Mouse (Mus musculus) forebrain, embryonic 13.5 days (tissue): ENCODE data around the gene Acadvl. TPM values are rescaled to one million over a fixed set of nuclear protein-coding genes. Genes with fewer than 3 reads are reported as not detected.
A peak's percentile ranks its signal among the peaks of the same experiment; 100 is the strongest.

Experiments used
- ATAC-seq: fragments of 200-750 bp; cut with Nextera tagmentation; 2 replicates; pipeline ENCODE4 v1.8.0; 2017
- H3K27ac ChIP-seq: fragments of 300-500 bp; sonication (generic); 2 replicates; pipeline ENCODE4 v1.5.1; 2015; ENCODE audit warnings: inconsistent platforms, mild to moderate bottlenecking, moderate library complexity
- H3K27me3 ChIP-seq: fragments of 300-500 bp; sonication (generic); 2 replicates; pipeline ENCODE4 v1.6.1; 2015; ENCODE audit warnings: mild to moderate bottlenecking, inconsistent platforms
- H3K36me3 ChIP-seq: fragments of 300-500 bp; sonication (generic); 2 replicates; pipeline ENCODE4 v1.6.1; 2015; ENCODE audit warnings: mild to moderate bottlenecking, inconsistent platforms; ENCODE audit not compliant: poor library complexity, severe bottlenecking
- H3K4me1 ChIP-seq: fragments of 300-500 bp; sonication (generic); 2 replicates; pipeline ENCODE4 v1.6.1; 2015; ENCODE audit warnings: inconsistent platforms
- H3K4me2 ChIP-seq: fragments of 300-500 bp; sonication (generic); 2 replicates; pipeline ENCODE4 v1.6.1; 2015; ENCODE audit warnings: inconsistent platforms, mild to moderate bottlenecking, moderate library complexity
- H3K4me3 ChIP-seq: fragments of 300-500 bp; sonication (generic); 2 replicates; pipeline ENCODE4 v1.5.1; 2015; ENCODE audit warnings: mild to moderate bottlenecking, inconsistent platforms
- H3K9ac ChIP-seq: fragments of 300-500 bp; sonication (generic); 2 replicates; pipeline ENCODE4 v1.6.1; 2015; ENCODE audit warnings: mild to moderate bottlenecking, inconsistent platforms
- H3K9me3 ChIP-seq: fragments of 300-500 bp; sonication (generic); replicated peaks from 2 replicates; pipeline ENCODE4 v1.6.1; 2016; ENCODE audit warnings: inconsistent platforms
- WGBS: fragments of 180-500 bp; shearing (Covaris S2); methylation state at CpG from one replicate; pipeline ENCODE4 v1.1.7; 2015; 5-methylcytosine and 5-hydroxymethylcytosine counted together
- polyA plus RNA-seq: library from polyadenylated mRNA; unstranded; fragments of >200 nt; fragmentation: Nextera tagmentation; extraction: Ambion mirVana; gene quantifications from 2 replicates; pipeline ENCODE4 v1.2.1, GENCODE M21; 2015

Acadvl gene
- polyA plus RNA-seq: 48.7 and 51.3 TPM in 2 replicates

DNA sequence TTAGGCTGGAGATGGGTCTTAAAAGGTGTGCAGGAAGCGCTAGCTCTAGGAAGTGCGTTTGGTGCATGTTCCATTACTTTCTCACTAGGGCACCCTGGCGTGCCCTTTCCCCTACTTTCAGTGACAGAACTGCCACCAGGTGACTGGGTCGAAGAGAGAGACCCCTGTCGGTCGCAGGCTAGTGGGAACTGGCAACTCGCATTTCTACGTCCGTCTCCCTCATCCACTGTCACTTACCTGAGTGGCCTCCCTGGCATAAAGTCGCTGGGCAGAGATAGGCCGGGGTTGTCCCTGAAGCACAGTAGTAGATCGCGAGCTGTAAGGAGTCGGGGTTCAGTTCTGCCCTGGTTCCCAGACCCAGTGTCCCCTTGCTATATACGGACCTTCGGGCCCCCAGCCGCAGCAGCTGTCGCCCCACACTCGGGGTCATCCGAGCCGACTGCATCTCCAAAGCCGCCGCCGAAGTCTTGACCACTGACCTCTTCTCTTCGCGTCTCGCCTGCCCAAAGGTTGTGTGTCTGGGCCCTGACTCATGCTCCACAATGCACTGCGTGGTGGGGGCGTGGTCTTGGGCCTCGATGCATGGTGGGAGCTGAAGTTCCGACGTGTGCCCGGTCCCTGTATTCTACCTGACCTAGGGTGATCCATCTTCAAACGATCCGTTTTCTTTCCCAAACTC lies at the start of gene Acadvl:
Acadvl (minus strand) TSS at position 532 of the 679 bp plus-strand sequence.
- ATAC-seq: peak; percentile 84
- Histone ChIP-seq H3K27ac (peak within 1 kb of the TSS; percentile 59), H3K4me1 (peaks cover 42% of the 10 kb centered on the region), H3K4me3 (peak within 1 kb of the TSS; percentile 59), H3K4me2 (peak within 1 kb of the TSS; percentile 85), H3K9ac (peak within 1 kb of the TSS; percentile 83), H3K27me3 (no peaks in the 10 kb centered on the region), H3K9me3 (no peaks in the 10 kb centered on the region), H3K36me3 (peaks cover 41% of the 10 kb centered on the region)
- WGBS: under 1% methylated on average over 35 of the region's 35 CpGs

DNA sequence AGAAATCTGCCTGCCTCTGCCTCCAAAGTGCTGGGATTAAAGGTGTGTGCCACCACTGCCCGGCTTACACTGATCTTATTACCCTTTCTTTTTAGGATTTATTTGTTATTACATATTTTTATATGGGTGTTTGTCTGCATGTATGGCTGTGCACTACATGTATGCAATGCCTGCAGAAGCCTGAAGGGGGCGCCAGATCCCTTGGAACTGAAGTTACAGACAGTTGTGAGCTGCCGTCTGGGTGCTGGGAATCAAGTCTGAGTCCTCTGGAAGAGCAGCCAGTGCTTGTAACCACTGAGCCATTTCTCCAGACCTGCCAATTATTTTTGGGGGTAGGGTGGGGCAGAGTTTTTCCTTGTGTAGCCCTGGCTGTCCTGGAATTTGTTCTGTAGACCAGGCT lies 47.8 kb upstream of the Acadvl start:
- WGBS: 72% methylated on average over 3 of the region's 3 CpGs
- Histone ChIP-seq H3K4me2 (no peak overlapping the region), H3K36me3 (no peaks in the 10 kb centered on the region), H3K4me3 (no peak overlapping the region), H3K27ac (no peak overlapping the region), H3K9ac (no peak overlapping the region), H3K9me3 (no peaks in the 10 kb centered on the region), H3K4me1 (no peaks in the 10 kb centered on the region), H3K27me3 (no peaks in the 10 kb centered on the region)
- no peak for ATAC-seq

DNA sequence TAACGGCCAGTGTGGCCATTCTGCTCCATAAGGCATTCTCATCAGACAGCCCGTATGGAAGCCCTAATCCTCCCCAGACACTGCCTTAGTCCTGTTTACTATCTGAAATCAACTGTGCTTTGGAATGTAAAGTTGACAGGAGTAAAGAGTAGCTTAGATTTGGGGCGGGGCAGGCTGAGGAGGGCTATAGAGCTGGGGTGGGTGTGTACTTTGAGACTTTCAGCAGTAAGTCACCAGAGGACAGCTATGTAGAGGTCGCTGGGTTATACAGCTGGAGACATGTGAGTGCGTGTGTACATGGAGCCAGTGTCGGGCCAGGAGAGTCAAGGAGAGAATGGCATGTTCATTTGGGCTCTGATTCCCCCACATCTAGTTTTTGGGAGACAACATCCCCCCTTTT lies 44.7 kb upstream of the Acadvl start:
- no peak overlapping the region for H3K4me3 ChIP-seq
- no peaks in the 10 kb centered on the region for H3K36me3 ChIP-seq
- H3K27ac ChIP-seq: no peak overlapping the region
- H3K4me1 ChIP-seq: peaks cover 5% of the 10 kb centered on the region; the same call in 1 of the 2 replicates
- WGBS: 74% methylated on average over 6 of the region's 6 CpGs
- H3K9ac ChIP-seq: no peak overlapping the region
- H3K4me2 ChIP-seq: no peak overlapping the region
- H3K27me3 ChIP-seq: no peaks in the 10 kb centered on the region
- no peak for ATAC-seq
- no peaks in the 10 kb centered on the region for H3K9me3 ChIP-seq

DNA sequence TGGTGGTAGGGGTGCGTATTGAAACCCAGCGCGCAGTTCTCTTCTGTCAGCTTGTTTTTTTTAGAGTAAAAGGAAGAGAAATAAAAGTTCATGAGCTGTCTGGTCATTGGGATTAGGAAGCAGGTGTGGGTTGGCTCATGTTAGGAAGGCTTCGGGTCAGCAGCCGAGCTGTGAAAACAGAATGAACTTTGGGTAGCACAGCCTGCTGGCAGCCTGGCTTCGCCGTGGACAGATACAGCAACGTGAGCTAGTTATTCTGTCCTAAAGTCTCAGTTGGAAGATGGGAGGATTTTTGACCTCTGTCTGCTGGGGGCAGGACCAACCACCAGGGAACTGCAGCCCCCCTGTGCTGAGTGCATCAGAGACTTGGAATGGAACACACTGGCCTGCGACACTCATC lies 42.6 kb upstream of the Acadvl start:
- 85% methylated on average over 9 of the region's 9 CpGs for WGBS
- Histone ChIP-seq H3K4me3 (no peak overlapping the region), H3K36me3 (no peaks in the 10 kb centered on the region), H3K9ac (no peak overlapping the region), H3K27me3 (no peaks in the 10 kb centered on the region), H3K4me1 (peaks cover 5% of the 10 kb centered on the region; the same call in 1 of the 2 replicates), H3K27ac (no peak overlapping the region), H3K4me2 (no peak overlapping the region), H3K9me3 (no peaks in the 10 kb centered on the region)
- no peak for ATAC-seq

DNA sequence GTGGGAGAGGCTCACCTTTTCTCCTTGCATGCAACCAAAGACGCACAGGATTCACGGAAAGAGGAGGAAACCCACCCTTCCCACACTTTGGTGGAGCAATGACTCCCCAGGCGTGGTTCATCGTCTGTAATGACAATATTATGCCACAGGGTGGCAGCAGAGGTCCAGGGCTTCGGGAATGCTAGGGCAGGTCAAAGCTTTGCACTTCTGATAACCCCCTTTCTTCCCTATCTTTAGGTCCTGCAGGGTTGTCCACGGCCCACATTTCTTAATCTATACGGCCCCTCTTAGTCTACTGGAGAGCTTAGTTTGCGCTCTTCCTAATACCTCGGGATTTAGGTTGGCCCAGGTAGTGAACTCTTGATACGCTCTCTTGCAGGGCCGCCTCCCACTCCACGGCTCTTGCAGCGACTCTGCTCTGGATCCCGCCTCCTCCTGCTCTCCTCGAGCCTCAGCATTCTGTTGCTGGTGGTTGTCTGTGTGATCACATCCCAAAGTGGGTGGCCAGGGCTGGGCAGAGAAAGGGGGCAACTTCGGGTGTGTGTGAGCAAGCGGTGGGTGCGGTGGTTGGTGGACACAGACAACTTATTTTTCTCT lies 40.5 kb upstream of the Acadvl start:
- H3K27ac ChIP-seq: no peak overlapping the region
- H3K36me3 ChIP-seq: no peaks in the 10 kb centered on the region
- no peak overlapping the region for H3K9ac ChIP-seq
- H3K4me3 ChIP-seq: no peak overlapping the region
- H3K4me2 ChIP-seq: peak overlapping the region; percentile 27; the same call in 1 of the 2 replicates
- no peaks in the 10 kb centered on the region for H3K27me3 ChIP-seq
- H3K4me1 ChIP-seq: peaks cover 5% of the 10 kb centered on the region; the same call in 1 of the 2 replicates
- H3K9me3 ChIP-seq: no peaks in the 10 kb centered on the region
- 28% methylated on average over 18 of the region's 18 CpGs for WGBS
- peak; percentile 48; the same call in 1 of the 2 replicates for ATAC-seq

DNA sequence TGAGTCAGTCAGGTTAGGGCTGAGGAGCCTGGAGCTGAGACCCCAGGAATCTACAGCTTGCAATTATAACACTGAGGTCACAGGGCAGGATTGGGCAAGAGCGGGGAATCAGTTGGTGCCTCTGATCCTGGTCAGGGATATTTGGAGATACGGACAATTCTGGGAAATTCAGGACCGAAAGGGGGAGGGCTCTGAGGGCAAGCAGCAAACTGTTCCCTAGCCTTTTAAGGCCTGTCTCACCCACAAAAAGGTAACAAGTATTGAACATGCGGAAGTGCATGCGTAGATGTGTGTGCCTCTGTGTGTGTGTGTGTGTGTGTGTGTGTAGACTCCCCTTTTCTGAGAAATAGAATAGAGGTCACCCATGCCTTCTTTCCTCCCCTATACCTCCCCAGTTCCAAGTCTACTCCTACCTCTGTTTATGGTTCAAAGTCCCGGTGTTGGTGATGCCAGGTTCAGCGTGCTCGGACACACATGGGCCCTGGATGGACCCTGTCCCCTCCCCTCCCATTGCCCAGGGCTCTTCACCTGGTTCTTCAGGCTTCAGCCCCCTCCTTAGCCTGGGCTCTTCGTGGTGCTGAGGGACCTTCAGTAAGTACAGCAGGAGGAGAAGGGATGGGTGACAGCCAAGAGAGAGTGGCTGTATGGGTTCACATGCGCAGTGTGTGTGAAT lies 38.8 kb upstream of the Acadvl start, which contains the start of gene Asgr1:
Asgr1 (plus strand) TSS at position 188 of the 673 bp plus-strand sequence.
- H3K9ac ChIP-seq: no peak within 1 kb of the TSS
- no peak within 1 kb of the TSS for H3K27ac ChIP-seq
- peaks cover 5% of the 10 kb centered on the region; the same call in 1 of the 2 replicates for H3K4me1 ChIP-seq
- H3K27me3 ChIP-seq: no peaks in the 10 kb centered on the region
- no peaks in the 10 kb centered on the region for H3K36me3 ChIP-seq
- no peak for ATAC-seq
- H3K9me3 ChIP-seq: no peaks in the 10 kb centered on the region
- no peak within 1 kb of the TSS for H3K4me2 ChIP-seq
- no peak within 1 kb of the TSS for H3K4me3 ChIP-seq
- WGBS: 86% methylated on average over 10 of the region's 10 CpGs

DNA sequence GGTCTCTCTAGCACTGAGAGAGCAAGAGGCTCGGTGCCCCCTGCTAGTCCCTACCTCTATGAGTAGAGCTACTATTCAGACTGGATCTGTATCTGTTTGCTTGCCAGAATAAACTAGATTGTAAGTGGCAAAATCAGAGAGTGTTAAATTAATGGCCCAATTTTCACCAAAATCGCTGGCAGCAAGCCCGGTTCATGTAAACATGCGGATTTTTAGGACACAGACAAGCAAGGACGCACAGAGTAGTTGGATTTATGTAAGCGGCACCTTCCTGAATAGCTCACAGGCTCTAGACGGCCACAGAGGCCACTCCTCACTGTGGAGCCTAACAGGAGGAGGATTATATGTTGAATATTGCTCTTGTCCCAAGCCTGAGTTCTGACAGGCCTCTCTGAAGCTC lies 37.9 kb upstream of the Acadvl start:
- ATAC-seq: no peak
- no peaks in the 10 kb centered on the region for H3K9me3 ChIP-seq
- no peaks in the 10 kb centered on the region for H3K36me3 ChIP-seq
- H3K9ac ChIP-seq: no peak overlapping the region
- 62% methylated on average over 7 of the region's 7 CpGs for WGBS
- H3K4me2 ChIP-seq: no peak overlapping the region
- no peaks in the 10 kb centered on the region for H3K27me3 ChIP-seq
- H3K27ac ChIP-seq: no peak overlapping the region
- peaks cover 5% of the 10 kb centered on the region; the same call in 1 of the 2 replicates for H3K4me1 ChIP-seq
- H3K4me3 ChIP-seq: no peak overlapping the region

DNA sequence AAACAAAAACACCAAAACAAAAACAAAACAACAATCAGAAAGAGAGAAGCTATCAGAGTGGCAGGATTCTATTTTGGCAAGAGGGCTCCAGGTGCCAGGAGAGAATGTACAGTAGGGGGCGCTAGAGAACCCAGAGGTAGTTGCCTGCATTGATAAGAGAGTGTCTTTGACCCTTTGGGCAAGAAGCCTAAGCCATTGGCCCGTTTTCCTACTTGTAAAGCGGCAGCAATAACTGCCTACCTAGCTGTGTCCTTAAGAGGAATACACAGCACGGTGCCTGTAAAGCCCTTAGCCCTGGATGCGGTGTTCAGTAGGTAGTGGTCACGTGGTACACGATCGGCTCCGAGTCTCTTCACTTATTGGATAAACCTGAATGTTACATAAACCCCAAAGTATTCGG lies 34.6 kb upstream of the Acadvl start:
- Histone ChIP-seq H3K4me1 (no peaks in the 10 kb centered on the region), H3K4me2 (no peak overlapping the region), H3K9me3 (no peaks in the 10 kb centered on the region), H3K9ac (no peak overlapping the region), H3K4me3 (no peak overlapping the region), H3K27ac (no peak overlapping the region), H3K36me3 (peaks cover 7% of the 10 kb centered on the region), H3K27me3 (no peaks in the 10 kb centered on the region)
- no peak for ATAC-seq
- 60% methylated on average over 10 of the region's 10 CpGs for WGBS

DNA sequence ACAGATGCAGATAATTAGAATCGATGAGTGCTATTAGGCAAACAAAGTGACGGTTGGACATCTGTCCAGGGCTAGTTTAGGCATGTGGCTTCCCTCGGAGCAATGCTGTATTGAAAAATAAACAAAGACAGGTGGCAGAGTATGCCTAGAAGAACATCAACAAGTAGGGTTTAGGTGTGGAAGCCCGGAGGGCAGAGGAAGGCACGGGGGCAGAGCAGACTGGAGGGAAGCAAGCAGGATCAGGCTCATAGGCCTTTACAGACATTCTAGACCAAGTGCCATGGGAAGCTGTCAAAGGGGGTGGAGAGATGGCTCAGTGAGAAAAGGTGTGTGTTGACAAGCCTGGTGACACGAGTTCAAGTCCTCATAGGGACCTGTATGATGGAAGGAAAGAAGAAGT lies 34.2 kb upstream of the Acadvl start:
- Histone ChIP-seq H3K4me1 (no peaks in the 10 kb centered on the region), H3K4me3 (no peak overlapping the region), H3K27ac (no peak overlapping the region), H3K4me2 (no peak overlapping the region), H3K36me3 (peaks cover 12% of the 10 kb centered on the region), H3K9ac (no peak overlapping the region), H3K27me3 (no peaks in the 10 kb centered on the region), H3K9me3 (no peaks in the 10 kb centered on the region)
- no peak for ATAC-seq
- WGBS: 69% methylated on average over 6 of the region's 6 CpGs

DNA sequence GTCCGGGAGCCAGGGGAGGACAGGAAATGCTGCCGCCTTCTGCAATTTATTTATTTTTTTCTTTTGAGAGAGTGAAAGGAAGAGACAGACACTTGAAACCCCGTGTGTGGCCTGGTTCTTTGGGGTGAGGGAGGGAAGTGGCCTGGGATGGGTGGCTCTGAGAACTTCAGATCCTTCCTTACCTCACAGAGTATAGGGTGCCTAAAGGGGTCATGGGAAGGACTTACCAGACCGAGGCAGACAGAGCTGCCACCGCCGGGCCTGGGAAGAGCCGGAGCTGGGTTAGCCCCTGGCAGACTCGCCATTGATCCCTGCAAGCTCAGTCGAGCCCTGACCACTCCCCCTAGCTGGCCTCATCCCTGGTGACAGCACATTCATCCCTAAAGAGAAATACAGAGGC lies 30.2 kb upstream of the Acadvl start:
- WGBS: 37% methylated on average over 9 of the region's 9 CpGs
- no peak overlapping the region for H3K9ac ChIP-seq

DNA sequence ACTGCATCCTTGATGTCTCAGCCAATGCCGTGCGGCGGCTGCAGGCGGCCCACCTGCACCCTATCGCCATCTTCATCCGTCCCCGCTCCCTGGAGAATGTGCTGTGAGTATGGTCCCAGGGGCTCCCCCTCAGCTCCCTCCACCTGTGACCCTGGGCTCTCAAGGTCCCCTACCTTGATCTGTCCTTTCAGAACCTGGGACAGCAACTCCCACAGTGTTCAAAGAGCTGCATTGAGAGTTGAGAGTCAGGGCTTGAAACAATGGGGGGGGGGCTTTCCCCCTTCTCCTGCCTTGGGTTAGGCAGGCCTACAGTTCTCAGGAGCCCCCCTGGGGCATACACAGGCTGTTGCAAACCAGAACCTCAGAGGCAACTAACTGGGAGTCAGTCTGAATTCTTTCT lies 28.5 kb upstream of the Acadvl start:
- 0 out of 2 replicates have a peak, but pooled peaks cover 6% of the 10 kb centered on the region for H3K4me1 ChIP-seq
- no peak overlapping the region for H3K4me3 ChIP-seq
- H3K27me3 ChIP-seq: no peaks in the 10 kb centered on the region
- no peaks in the 10 kb centered on the region for H3K9me3 ChIP-seq
- H3K4me2 ChIP-seq: no peak overlapping the region
- WGBS: 87% methylated on average over 7 of the region's 7 CpGs
- no peak overlapping the region for H3K9ac ChIP-seq
- H3K27ac ChIP-seq: no peak overlapping the region
- ATAC-seq: no peak
- peaks cover 67% of the 10 kb centered on the region for H3K36me3 ChIP-seq

More for the DNA sequence above, 30.2 kb upstream of the Acadvl start:
- ATAC-seq: no peak
- H3K4me1 ChIP-seq: 0 out of 2 replicates have a peak, but pooled peaks cover 6% of the 10 kb centered on the region
- peaks cover 51% of the 10 kb centered on the region for H3K36me3 ChIP-seq
- H3K9me3 ChIP-seq: no peaks in the 10 kb centered on the region
- no peak overlapping the region for H3K4me3 ChIP-seq
- H3K4me2 ChIP-seq: no peak overlapping the region
- no peak overlapping the region for H3K27ac ChIP-seq
- no peaks in the 10 kb centered on the region for H3K27me3 ChIP-seq
